Mouse (Mus musculus) skeletal muscle tissue, postnatal 0 days (tissue): ENCODE data around the gene Gm42517. TPM values are rescaled to one million over a fixed set of nuclear protein-coding genes. Genes with fewer than 3 reads are reported as not detected.

Experiments used
- polyA plus RNA-seq: library from polyadenylated mRNA; unstranded; fragments of >200 nt; fragmentation: Nextera tagmentation; extraction: Ambion mirVana; gene quantifications from 2 replicates; pipeline ENCODE4 v1.2.1, GENCODE M21; 2015

The Gm42517 gene
- 0.07 TPM in 1 of 2 replicates, not detected in the other for polyA plus RNA-seq

DNA sequence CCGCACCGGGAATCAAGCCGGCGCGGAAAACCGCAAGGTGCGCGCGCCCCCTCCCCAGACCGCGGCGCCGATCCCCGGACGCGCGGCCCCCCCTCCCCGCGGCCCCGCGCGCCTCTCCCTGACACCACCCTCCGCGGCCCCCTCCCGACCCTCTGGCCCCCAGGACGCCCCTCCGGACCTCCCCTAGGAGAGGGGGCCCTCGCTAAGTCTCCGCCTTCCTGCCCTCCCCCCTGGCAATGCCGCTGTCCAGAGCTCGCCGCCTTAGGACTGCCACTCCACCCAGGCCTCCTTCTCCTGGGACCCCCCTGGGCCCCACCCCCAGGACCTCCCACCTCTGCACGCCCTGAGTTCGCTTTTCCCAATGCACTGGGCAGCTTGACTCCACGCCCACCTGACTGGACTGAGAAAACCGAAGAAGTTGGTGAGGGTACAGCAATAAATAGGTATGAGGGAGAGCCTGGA, at the start of gene Gm42517:
Gene Gm42517, minus strand, starts transcription at position 52 of the 462 bp plus-strand sequence.

GRCm38 (mm10) chr5:108388201-108388600, 20.5 kb upstream of the Gm42517 start, which contains the start of gene Pde6b:
Pde6b (plus strand) TSS chr5:108388391.

Other genes with a start within 250 kb of the Gm42517 start
- gene Tmed5, start 235.3 kb downstream of the Gm42517 start, polyA plus RNA-seq, result 24.9 and 25.3 TPM in 2 replicates
- gene Ccdc18, start 235.0 kb downstream of the Gm42517 start, polyA plus RNA-seq, result 1.9 TPM in 2 replicates
- gene Dr1, start 99.0 kb downstream of the Gm42517 start, polyA plus RNA-seq, result 23.3 and 24.1 TPM in 2 replicates
- 3.2 and 3.5 TPM in 2 replicates for gene Pigg, start 55.3 kb downstream of the Gm42517 start, polyA plus RNA-seq
- 0.15 TPM in 1 of 2 replicates, not detected in the other for gene Pde6b, start 20.5 kb upstream of the Gm42517 start, polyA plus RNA-seq
- 1,042 and 1,105 TPM in 2 replicates for gene Atp5k, start 66.5 kb upstream of the Gm42517 start, polyA plus RNA-seq
- gene Mfsd7a, start 81.0 kb upstream of the Gm42517 start, polyA plus RNA-seq, result 1.2 and 1.3 TPM in 2 replicates
- gene Pcgf3, start 93.3 kb upstream of the Gm42517 start, polyA plus RNA-seq, result 18.0 and 22.5 TPM in 2 replicates
- 0.11 and 0.21 TPM in 2 replicates for gene Cplx1, start 182.1 kb upstream of the Gm42517 start, polyA plus RNA-seq